Mouse (Mus musculus): ENCODE data around the gene 1520401A03Rik.

DNA sequence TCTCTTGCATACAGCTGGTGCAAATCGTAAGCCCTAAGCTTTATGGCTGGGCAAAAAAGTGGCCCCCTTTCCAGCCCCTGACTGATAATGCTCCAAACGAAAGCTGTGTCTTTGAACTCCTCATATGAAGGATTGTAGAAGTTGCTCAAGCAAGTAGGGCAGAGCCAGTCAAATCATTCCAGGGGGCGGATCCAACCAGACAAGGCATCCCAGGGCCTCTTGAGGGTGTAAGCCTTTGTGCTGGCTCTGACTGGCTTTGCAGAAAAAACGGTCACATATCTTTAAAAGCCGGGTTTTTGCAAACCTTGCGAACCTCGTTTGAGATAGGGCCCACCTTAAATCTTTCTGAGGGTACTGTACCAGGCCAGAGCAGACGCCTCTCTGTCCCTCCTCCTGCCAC is 21.5 kb upstream of the 1520401A03Rik start:
- TF ChIP-seq POLR2AphosphoS5 (IDR thresholded peaks at IDR 0.05; ENCODE audit: insufficient replicate concordance, low read depth, low read length) (no peak), CTCF (IDR thresholded peaks at IDR 0.05; ENCODE audit: low read depth, low read length) (no peak), GATA1 (IDR thresholded peaks at IDR 0.05; ENCODE audit: borderline replicate concordance, low read length) (no peak), TAL1 (conservative IDR thresholded peaks at IDR 0.05; ENCODE audit: low read depth, low read length) (no peak), GATA2 (IDR thresholded peaks at IDR 0.05; ENCODE audit: borderline replicate concordance, low read depth, low read length) (no peak)

Measured in G1E (cell line).